In the genomic region with DNA sequence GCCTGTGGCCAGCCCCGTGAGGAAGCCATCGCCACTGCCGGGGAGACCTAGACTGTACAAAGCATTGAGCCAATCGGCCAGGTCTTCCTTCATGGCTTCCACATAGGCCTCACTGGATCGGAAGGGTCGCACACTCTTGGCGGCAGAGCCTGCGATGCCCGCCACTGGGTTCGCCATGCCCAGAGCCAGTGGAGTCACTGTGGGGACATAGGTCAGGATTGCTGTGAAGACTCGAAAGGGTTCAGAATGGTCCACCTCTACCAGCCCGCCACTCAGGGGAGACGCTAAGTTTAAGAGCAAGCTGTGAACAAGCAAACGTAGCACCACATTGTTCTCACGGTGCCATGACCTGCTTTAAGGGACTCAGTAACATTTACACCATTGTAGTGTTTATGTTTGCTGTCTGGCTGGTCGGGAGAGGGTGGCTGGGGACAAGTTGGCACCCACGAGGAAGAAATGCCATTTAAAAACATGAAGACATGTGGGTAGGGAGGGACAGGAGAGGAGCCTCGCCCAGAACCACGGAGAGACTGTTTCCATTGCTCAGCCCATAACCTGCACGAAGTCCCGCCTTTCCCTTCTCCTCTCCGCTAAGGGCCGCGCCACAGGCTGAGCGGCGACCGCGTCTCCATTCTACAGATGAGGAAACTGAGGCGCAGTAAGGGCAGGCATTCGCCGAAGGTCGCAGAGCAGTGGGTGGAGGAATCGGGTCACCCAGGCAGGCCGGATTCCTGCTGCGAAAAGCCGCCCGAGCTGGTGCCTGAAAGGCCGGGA, we compare ENCODE assay signal across 8 mouse cellular contexts. TPM values are rescaled to one million over a fixed set of nuclear protein-coding genes. Genes with fewer than 3 reads are reported as not detected.
DNase-seq lines count a peak whose midpoint lies in the region; ATAC-seq and TF ChIP-seq lines count a peak whose summit lies in the region.

No protein-coding gene starts in this region.

- 23% methylated on average over 38 of the region's 38 CpGs for WGBS in bone marrow, adult 2 months
- WGBS in hindbrain, embryonic 11.5 days = 14% methylated on average over 38 of the region's 38 CpGs
- WGBS in liver, embryonic 16.5 days (ENCODE audit: insufficient replicate concordance) = 19% methylated on average over 38 of the region's 38 CpGs
- 15% methylated on average over 38 of the region's 38 CpGs for WGBS in stomach, embryonic 15.5 days

- H3K4me3 ChIP-seq in left cerebral cortex, adult 2 months = peak overlapping the region; percentile 79
- peak overlapping the region; percentile 85 for H3K4me3 ChIP-seq in bone marrow, adult 2 months (replicated peaks; ENCODE audit: control insufficient read depth, low read depth, low read length)
- peak overlapping the region; percentile 48 for H3K4me3 ChIP-seq in hindbrain, embryonic 11.5 days (ENCODE audit: low read depth, low read length)
- H3K4me3 ChIP-seq in liver, embryonic 16.5 days (ENCODE audit: low read depth, low read length) = peak overlapping the region; percentile 70
- H3K4me3 ChIP-seq in stomach, embryonic 15.5 days (replicated peaks) = peak overlapping the region; percentile 87

- peak overlapping the region; percentile 57 for H3K4me2 ChIP-seq in hindbrain, embryonic 11.5 days (replicated peaks; ENCODE audit: low read depth, low read length)
- H3K4me2 ChIP-seq in liver, embryonic 16.5 days (ENCODE audit: low read depth, low read length) = peak overlapping the region; percentile 99
- H3K4me2 ChIP-seq in stomach, embryonic 15.5 days = peak overlapping the region; percentile 98

- DNase-seq in left cerebral cortex, adult 2 months (ENCODE audit: extremely low spot score in 1 of 2, low spot score in 2 of 2) = peak in 1 of 2 experiments; percentile 36
- DNase-seq in left cerebral cortex, postnatal 10 days (ENCODE audit: extremely low spot score in 1 of 2, low spot score in 2 of 2) = no peak
- DNase-seq in hindbrain, embryonic 11.5 days (ENCODE audit: low spot score) = peak; percentile 34
- DNase-seq in T-cell, adult 2 months (ENCODE audit: low spot score) = no peak
- no peak for DNase-seq in right cerebral cortex, adult 18-20 months

- intact Hi-C loops in left cerebral cortex, adult 2 months (cut with DNase I) = loop anchor here (1.0 to 2.0 kb wide), 2 partner anchors 49 to 78 kb away; partner anchors contain the start of gene Ap1b1
- intact Hi-C loops in left cerebral cortex, postnatal 10 days (cut with DNase I) = loop anchor here (10.0 kb wide), 1 partner anchor 140 kb away; no protein-coding TSS in a partner anchor

- TF ChIP-seq CTCF in left cerebral cortex, adult 2 months (IDR thresholded peaks at IDR 0.05) = no peak
- TF ChIP-seq CTCF in bone marrow, adult 2 months (IDR thresholded peaks at IDR 0.05; ENCODE audit: control insufficient read depth, insufficient read depth, low read length) = no peak

- H3K9me3 ChIP-seq in hindbrain, embryonic 11.5 days (ENCODE audit: control insufficient read depth, low read length) = no peaks in the 10 kb centered on the region
- no peaks in the 10 kb centered on the region for H3K9me3 ChIP-seq in liver, embryonic 16.5 days (replicated peaks; ENCODE audit: control insufficient read depth, low read length)
- no peaks in the 10 kb centered on the region for H3K9me3 ChIP-seq in stomach, embryonic 15.5 days

- ATAC-seq in hindbrain, embryonic 11.5 days (ENCODE audit: low FRiP score) = no peak
- no peak for ATAC-seq in liver, embryonic 16.5 days (ENCODE audit: low read depth)
- ATAC-seq in stomach, embryonic 15.5 days (ENCODE audit: insufficient read depth, low FRiP score, low read depth) = no peak

- H3K9ac ChIP-seq in hindbrain, embryonic 11.5 days (ENCODE audit: low read depth, low read length) = peak overlapping the region; percentile 59
- H3K9ac ChIP-seq in liver, embryonic 16.5 days (ENCODE audit: low read depth, low read length) = peak overlapping the region; percentile 75
- H3K9ac ChIP-seq in stomach, embryonic 15.5 days = peak overlapping the region; percentile 77

- H3K4me1 ChIP-seq in bone marrow, adult 2 months (ENCODE audit: control insufficient read depth, insufficient read depth, low read length) = peaks cover 1% of the 10 kb centered on the region; the same call in 1 of the 2 replicates
- H3K4me1 ChIP-seq in hindbrain, embryonic 11.5 days (replicated peaks; ENCODE audit: control insufficient read depth, insufficient read depth, low read length) = peaks cover 21% of the 10 kb centered on the region
- peaks cover 37% of the 10 kb centered on the region for H3K4me1 ChIP-seq in liver, embryonic 16.5 days (ENCODE audit: control insufficient read depth, low read depth, low read length)
- H3K4me1 ChIP-seq in stomach, embryonic 15.5 days = peaks cover 45% of the 10 kb centered on the region

- peaks cover 48% of the 10 kb centered on the region for H3K27me3 ChIP-seq in hindbrain, embryonic 11.5 days (ENCODE audit: control insufficient read depth, insufficient read depth, low read length)
- peaks cover 53% of the 10 kb centered on the region for H3K27me3 ChIP-seq in liver, embryonic 16.5 days (ENCODE audit: control insufficient read depth, insufficient read depth, low read depth, low read length)
- H3K27me3 ChIP-seq in stomach, embryonic 15.5 days (replicated peaks) = peaks cover 28% of the 10 kb centered on the region

- peaks cover 13% of the 10 kb centered on the region for H3K36me3 ChIP-seq in hindbrain, embryonic 11.5 days (ENCODE audit: control insufficient read depth, insufficient read depth, low read length)
- peaks cover 13% of the 10 kb centered on the region for H3K36me3 ChIP-seq in liver, embryonic 16.5 days (ENCODE audit: control insufficient read depth, insufficient read depth)
- H3K36me3 ChIP-seq in stomach, embryonic 15.5 days = peaks cover 15% of the 10 kb centered on the region

- H3K27ac ChIP-seq in left cerebral cortex, adult 2 months = peak overlapping the region; percentile 91
- peak overlapping the region; percentile 36; the same call in 1 of the 2 replicates for H3K27ac ChIP-seq in bone marrow, adult 2 months (ENCODE audit: control insufficient read depth, insufficient read depth, low read depth, low read length, poor library complexity)
- no peak overlapping the region for H3K27ac ChIP-seq in hindbrain, embryonic 11.5 days (ENCODE audit: low read depth, low read length)
- peak overlapping the region; percentile 39; the same call in 1 of the 2 replicates for H3K27ac ChIP-seq in liver, embryonic 16.5 days (ENCODE audit: low read length)
- H3K27ac ChIP-seq in stomach, embryonic 15.5 days = 0 out of 2 replicates have a peak overlapping the region, but pooled peaks have one; percentile 26

- TF ChIP-seq POLR2A in bone marrow, adult 2 months (IDR thresholded peaks at IDR 0.05; ENCODE audit: borderline replicate concordance, control insufficient read depth, low read depth, low read length) = 0 out of 2 replicates have a peak, but pooled peaks have one; percentile 22

RNA-seq across cellular contexts. Expression of gene Gas2l1, which starts 0.7 kb away (rescaled TPM):
- total RNA-seq in left cerebral cortex, adult 2 months (2021) = 10 to 100 TPM; 92.1 to 95.3 TPM
- 10 to 100 TPM; 48.1 to 48.3 TPM for total RNA-seq in left cerebral cortex, postnatal 10 days (2021)
- polyA plus RNA-seq in bone marrow, adult 2 months (2011; ENCODE audit: insufficient read depth, insufficient read length, low replicate concordance, missing spikeins) = 40.2 and 78.2 TPM in 2 replicates
- 23.0 and 24.8 TPM in 2 replicates for polyA plus RNA-seq in hindbrain, embryonic 11.5 days (2014; fragmentation: Nextera tagmentation; extraction: Ambion mirVana)
- 8.4 and 9.4 TPM in 2 replicates for polyA plus RNA-seq in liver, embryonic 16.5 days (2015; fragmentation: Nextera tagmentation; extraction: Ambion mirVana)
- 26.3 and 28.9 TPM in 2 replicates for polyA plus RNA-seq in stomach, embryonic 15.5 days (2015; fragmentation: Nextera tagmentation; extraction: Ambion mirVana)

RNA-seq across cellular contexts. Expression of gene Rasl10a, which starts 6.5 kb away (rescaled TPM):
- 10 to 100 TPM; 71.6 to 84.3 TPM for total RNA-seq in left cerebral cortex, adult 2 months (2021)
- total RNA-seq in left cerebral cortex, postnatal 10 days (2021) = 10 to 100 TPM; 43.2 to 47.9 TPM
- polyA plus RNA-seq in bone marrow, adult 2 months (2011; ENCODE audit: insufficient read depth, insufficient read length, low replicate concordance, missing spikeins) = 6.6 TPM in 1 of 2 replicates, not detected in the other
- 0.40 and 0.46 TPM in 2 replicates for polyA plus RNA-seq in hindbrain, embryonic 11.5 days (2014; fragmentation: Nextera tagmentation; extraction: Ambion mirVana)
- 0.27 and 0.36 TPM in 2 replicates for polyA plus RNA-seq in liver, embryonic 16.5 days (2015; fragmentation: Nextera tagmentation; extraction: Ambion mirVana)
- 0.71 and 1.3 TPM in 2 replicates for polyA plus RNA-seq in stomach, embryonic 15.5 days (2015; fragmentation: Nextera tagmentation; extraction: Ambion mirVana)

RNA-seq across cellular contexts. Expression of gene Rhbdd3, which starts 34.3 kb away (rescaled TPM):
- total RNA-seq in left cerebral cortex, adult 2 months (2021) = 10 to 100 TPM; 23.7 to 28.0 TPM
- 10 to 100 TPM; 23.4 to 24.6 TPM for total RNA-seq in left cerebral cortex, postnatal 10 days (2021)
- 13.8 and 14.7 TPM in 2 replicates for polyA plus RNA-seq in bone marrow, adult 2 months (2011; ENCODE audit: insufficient read depth, insufficient read length, low replicate concordance, missing spikeins)
- polyA plus RNA-seq in hindbrain, embryonic 11.5 days (2014; fragmentation: Nextera tagmentation; extraction: Ambion mirVana) = 17.3 and 18.2 TPM in 2 replicates
- polyA plus RNA-seq in liver, embryonic 16.5 days (2015; fragmentation: Nextera tagmentation; extraction: Ambion mirVana) = 11.1 TPM in 2 replicates
- polyA plus RNA-seq in stomach, embryonic 15.5 days (2015; fragmentation: Nextera tagmentation; extraction: Ambion mirVana) = 27.0 and 28.4 TPM in 2 replicates

RNA-seq across cellular contexts. Expression of gene Ewsr1, which starts 34.6 kb away (rescaled TPM):
- 100 to 1,000 TPM; 309 to 316 TPM for total RNA-seq in left cerebral cortex, adult 2 months (2021)
- total RNA-seq in left cerebral cortex, postnatal 10 days (2021) = 100 to 1,000 TPM; 303 to 308 TPM
- 342 and 464 TPM in 2 replicates for polyA plus RNA-seq in bone marrow, adult 2 months (2011; ENCODE audit: insufficient read depth, insufficient read length, low replicate concordance, missing spikeins)
- polyA plus RNA-seq in hindbrain, embryonic 11.5 days (2014; fragmentation: Nextera tagmentation; extraction: Ambion mirVana) = 430 and 463 TPM in 2 replicates
- 232 and 241 TPM in 2 replicates for polyA plus RNA-seq in liver, embryonic 16.5 days (2015; fragmentation: Nextera tagmentation; extraction: Ambion mirVana)
- polyA plus RNA-seq in stomach, embryonic 15.5 days (2015; fragmentation: Nextera tagmentation; extraction: Ambion mirVana) = 605 and 630 TPM in 2 replicates
